Mouse (Mus musculus): ENCODE measurements around the gene Slc4a4. TPM values are rescaled to one million over a fixed set of nuclear protein-coding genes. Genes with fewer than 3 reads are reported as not detected.
"Not testable (repeated sequence)": the region's sequence is repeated elsewhere in the genome, so short reads cannot be mapped to it uniquely, and the experiment has no call there.

Gene Slc4a4
- total RNA-seq, 2 experiments from 2014 or later: 11.3 to 11.7 TPM

DNA sequence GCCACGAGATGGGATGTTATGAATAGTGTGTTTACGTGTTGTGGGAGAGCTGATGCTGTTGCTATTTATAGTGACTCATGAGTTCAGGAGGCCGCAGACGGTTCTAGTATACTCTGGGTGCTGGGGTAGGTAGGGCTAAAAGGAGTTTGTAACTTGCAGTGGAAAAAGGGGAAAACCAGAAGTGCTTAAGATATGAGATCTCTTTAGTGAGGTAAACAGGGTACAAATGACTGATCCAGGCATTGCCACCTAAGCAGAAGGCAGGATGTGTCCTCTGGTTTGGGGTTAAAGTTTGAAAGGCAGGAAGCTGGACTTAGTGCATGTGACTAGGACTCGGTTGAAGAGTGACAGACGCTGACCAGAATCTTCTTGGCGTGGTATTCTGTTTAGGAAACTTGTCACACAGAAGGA, 74.7 kb downstream of the Slc4a4 start:
- no peak for DNase-seq

DNA sequence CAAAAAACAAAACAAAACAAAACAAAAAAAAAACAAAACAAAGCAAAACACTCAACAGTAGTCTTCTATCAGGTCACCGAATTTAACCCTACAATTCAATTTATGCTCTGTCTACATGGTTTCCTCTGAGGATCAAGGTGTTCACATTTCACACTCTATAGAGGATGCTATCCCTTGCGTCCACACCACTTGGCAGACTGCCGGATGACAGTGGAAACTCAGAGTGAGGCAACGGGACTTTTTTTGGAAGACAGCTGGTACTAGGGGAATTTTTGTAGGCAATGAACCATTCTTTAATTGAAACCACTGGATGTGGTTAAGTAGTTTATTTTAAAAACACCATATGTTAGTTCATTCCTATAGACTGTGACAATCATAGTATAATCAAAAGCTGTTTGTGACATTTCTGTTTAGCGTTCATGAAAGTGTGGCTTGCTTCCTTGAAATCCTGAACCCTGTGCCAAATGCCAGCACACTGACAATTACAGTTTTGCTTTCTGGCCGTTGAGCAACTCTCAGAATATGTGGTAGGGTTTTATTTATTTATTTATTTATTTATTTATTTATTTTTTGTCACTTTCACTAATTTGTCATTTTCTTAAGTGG, 78.2 kb downstream of the Slc4a4 start:
- peak; percentile 19 for DNase-seq

DNA sequence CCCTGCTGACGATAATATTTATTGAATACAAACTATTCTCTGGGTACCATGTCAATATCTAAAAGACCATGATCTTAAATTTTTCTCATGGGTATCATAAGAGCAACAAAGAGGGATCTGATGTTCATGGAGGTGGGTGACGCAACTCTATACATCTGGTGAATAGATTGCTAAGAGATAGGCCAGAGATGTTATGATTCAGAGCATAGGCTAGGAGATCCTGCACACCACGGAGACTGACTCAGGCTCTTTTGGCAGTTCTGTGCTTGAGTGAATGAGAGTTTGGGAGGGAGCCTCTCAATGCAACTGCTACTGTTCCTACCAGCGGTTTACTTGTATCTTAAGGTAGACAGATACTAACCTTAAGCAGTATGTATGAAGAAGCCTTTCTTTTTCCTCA, 79.9 kb downstream of the Slc4a4 start:
- no peak for DNase-seq

DNA sequence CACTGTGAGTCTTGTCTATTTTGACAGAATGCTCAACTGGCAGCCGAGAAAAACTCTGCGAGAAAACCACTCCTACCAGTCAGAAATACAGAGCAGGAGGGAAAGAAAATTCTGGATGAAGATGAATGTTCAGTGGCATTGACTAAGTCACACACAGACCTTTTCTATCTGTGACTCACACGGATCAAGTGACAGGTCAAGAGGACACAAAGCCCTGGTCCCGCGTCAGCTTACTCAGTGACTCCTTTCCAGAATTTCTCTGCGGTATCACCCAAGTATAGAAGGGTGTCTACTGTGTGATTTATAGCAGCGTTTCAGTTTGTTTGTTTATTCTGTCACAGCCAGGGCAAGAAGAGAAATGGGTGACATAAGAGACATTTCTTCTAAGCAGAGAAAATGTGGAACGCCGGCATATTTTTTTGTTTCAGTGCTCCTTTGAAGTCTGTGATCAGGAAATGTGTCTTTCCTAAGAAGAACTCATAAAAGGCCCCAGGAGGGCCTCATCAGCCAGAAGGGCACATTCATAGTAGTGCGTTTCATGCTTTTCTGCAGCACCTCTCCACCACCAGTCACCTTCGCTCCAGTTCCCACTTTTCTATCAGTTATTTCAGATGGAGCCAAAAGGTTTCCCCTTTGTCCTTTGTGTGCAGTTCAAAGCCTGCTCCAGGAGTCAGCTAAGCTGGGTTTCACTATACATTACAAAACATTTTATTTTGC, 82.5 kb downstream of the Slc4a4 start:
- no peak for DNase-seq

DNA sequence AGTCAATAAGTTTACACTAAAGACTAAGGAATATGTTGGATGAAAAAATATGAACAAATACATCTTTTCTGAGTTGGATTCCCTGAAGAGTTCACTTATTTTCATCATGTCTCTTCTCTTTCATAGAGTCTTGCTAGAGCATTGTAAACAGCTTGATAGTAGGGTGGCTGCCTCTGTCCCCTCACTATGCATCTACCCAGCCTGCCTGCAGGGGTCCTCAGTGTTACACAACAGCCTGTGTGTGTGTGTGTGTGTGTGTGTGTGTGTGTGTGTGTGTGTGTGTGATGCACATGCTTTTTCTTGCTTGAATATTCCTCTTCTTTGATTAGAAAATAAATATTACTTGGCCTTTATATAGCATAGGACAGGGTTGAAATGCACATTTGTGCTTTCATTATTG, 84.9 kb downstream of the Slc4a4 start:
- DNase-seq: no peak

DNA sequence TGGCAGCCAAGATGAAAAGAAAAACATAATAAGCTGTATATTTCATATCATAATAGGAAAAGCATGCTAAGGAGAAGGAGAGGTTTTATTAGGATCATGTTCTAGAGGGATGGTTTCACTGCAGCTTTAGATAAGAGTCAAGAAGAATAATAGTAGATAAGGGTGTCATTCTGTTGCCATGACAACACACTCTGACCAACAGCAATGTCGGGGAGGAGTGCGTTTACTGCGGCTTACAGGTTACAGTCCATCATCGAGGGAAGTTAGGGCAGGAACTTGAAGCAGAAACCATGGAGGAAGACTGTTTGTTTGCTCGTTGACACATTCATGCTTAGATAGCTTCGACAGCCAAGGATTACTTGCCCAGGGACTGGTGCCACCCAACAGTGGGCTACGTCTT, 85.7 kb downstream of the Slc4a4 start:
- no peak for DNase-seq

DNA sequence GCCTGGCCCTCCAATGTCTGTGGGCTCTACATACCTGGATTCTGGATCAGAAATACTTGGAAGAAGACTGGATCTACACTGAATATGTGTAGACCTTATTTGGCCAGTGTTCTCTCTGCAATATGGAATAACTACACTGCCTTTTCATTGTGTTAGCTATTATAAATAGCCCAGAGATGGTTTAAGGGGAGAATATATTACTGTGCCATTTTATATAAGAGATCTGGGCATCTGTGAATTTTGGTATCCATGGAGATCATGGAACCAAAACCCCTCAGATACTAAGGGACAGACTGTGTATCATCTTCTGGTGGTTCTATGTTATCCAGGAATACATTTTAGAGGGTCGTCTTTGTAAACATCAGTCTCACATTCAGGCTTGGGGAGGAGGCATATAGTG, 86.5 kb downstream of the Slc4a4 start:
- DNase-seq: no peak

DNA sequence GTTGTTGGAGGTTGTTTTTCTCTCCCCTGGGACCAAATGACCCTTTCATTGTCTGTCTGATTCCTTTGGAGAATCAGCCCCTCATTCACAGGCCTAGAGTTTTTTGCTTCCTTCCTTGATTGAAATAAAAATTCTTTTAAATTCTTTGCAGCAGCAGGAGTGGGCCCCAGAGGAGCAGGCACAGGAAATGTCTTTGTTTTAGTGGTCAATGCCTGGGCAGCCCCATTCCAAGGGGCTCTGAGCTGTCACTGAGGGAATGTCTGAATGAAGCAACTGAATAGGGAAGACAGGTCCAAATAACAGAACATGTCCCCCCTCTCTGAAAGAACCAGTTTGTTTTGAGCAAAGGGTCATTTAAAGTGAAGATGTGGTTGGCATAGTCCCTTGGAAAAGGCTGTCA, 89.1 kb downstream of the Slc4a4 start:
- DNase-seq: no peak

DNA sequence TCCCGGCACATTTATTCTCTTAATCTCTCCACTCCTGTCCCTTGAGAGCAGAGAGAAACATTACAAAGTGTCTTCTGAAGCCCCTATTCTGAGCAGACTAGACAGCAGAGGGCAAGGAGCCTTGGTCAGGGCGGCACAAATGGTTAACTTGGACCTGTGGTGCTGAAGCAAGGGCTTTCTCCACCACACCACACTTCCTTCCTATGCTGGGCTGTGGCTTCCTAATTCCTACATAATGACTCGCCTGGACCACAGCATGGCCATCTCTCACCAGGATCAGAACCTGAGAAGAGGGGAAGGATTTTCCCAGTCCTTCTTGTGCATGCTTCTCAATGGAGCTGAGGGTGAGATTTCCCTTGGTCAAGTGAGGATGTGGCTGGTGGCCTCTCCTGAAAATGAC, 89.8 kb downstream of the Slc4a4 start:
- DNase-seq: no peak

DNA sequence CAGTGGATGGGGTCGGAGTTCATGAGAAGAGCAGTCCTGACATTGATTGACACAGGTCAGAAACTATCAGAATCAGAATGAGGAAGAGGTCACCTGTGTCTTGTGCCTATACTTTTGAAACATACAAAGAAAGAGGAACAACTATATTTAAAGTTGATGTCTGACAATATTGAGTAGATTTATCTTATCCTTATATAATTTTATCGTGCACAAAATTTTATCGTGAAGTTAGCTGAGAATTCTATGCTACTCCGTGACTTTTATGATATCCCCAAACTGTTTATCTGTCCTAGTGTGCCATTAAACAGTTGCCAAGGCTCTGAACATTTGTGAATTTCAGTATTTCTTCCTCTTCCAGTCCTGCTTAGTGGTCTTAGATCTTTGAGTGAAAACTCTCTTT, 94.1 kb downstream of the Slc4a4 start:
- no peak for DNase-seq

DNA sequence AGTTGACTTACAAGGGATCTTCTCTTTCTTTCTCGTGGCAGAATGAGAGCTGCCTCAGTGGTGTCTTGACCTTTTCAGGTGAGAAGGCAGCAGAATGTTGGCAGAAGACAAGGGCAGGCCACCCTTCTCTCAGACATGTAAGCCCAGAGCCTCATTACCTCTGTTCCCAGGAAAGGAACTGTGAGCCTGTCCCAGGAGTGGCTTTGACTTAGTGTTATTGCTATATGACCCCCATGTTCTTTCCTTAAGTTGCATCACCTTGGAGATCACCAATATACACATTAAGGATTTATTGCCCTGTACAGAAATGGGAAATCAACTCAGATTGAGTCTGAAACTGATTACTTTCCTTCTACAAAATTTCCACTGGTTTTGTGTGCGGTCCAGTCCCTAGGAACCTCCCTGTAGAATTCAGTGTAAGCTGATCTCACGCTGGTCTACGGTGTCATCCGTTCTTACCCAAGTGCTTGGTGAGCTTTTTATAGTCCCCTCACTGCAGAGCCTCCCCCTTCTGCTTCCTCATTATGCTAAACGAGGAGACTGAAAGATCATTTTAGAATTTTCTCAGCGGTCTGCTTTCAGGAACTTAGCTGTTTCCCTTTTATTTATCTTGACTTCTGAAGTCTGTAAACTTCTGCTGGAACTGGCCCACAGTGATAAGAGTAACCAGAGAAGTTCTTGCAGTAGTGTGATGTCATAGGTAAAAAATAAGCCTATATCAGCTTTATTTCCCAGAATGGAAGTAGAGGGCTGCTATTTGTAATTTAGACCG, 94.8 kb downstream of the Slc4a4 start:
- DNase-seq: no peak

DNA sequence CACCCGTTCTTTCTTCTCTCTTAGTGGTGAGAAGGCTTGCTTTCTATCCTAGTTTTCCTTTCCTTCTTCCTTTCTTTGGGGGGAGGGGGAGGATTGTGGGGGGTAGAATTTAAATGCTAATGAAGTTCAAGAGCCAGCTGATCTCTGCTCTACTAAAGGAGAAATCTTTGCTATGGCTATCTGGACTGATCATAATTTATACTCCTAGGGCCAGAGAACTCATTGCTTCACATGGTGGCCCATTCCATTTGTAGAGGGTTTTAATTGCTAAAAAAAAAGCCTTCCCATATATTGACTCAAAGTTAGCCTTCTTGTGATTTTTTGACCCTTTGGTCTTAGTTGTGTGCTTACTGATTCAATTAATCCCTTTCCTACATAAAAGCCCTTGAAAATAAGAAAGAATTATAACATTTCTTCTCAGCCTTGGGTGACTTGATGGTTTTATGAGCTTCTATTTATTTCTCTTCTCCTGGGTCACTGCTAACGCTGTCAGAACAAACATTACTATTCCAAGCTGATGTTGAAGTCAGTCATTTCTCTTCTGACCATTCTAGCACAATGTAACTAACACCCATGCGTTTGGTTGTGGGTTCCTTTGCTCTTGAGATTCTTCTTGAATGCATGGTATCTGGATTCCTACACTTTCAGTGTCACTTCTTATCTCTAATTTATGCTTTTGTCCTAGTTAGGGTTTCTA, 95.6 kb downstream of the Slc4a4 start:
- no peak for DNase-seq

DNA sequence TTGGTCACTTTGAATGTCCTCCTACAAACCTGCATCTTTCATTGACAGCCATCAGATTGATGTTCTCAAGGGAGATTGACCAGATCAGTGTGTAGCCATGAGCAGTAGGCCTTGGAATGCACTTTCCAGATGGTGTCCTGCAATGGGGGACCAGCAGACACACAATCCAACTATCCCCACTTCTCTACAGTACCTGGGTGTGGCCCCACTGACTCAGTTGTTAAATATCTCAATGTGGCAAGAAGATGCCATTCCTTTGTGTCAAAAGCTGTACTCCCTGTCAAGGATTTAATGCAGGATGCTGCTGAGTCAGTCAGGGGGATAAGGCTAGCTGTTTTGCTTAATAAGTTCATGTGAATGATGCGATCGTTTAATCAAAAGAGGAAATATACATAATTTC, 96.6 kb downstream of the Slc4a4 start:
- DNase-seq: no peak

DNA sequence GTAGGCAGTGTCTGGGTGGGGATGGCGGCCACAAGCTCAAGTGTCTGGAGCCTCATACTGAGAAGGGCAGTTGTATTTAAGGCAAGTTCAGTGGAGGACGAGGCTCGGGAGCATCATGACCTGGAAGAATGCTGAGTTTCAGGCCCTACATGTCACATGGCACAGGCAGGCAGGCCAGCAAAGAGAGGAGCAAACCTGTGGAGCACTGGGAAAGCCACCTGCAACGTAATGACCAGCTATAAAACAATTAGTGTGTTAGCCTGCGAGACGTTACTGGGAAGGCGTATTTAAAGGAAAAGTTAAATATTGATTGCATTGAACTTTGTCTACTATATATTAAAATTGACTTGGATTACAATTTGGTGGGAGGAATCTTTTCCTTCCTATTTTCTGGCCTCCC, 97.0 kb downstream of the Slc4a4 start:
- no peak for DNase-seq

DNA sequence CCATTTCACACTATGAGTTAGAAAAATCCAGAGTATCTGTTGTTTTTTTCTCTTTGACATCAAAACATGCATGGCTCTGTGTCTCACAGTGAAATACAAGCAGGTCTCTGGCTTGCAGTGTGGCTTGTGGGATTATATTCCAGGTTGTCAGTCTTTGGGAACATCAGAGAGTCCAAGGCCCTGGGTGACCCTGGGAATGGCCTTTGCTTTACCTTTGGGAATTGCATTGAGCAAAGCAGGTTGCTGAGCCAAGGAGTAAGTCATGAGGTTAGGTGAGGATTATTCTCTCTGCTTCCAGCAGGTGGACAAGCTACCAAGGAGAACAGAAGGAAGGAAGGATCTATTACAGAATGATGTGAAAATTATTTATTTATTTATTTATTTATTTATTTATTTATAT, 102.4 kb downstream of the Slc4a4 start:
- DNase-seq: no peak

DNA sequence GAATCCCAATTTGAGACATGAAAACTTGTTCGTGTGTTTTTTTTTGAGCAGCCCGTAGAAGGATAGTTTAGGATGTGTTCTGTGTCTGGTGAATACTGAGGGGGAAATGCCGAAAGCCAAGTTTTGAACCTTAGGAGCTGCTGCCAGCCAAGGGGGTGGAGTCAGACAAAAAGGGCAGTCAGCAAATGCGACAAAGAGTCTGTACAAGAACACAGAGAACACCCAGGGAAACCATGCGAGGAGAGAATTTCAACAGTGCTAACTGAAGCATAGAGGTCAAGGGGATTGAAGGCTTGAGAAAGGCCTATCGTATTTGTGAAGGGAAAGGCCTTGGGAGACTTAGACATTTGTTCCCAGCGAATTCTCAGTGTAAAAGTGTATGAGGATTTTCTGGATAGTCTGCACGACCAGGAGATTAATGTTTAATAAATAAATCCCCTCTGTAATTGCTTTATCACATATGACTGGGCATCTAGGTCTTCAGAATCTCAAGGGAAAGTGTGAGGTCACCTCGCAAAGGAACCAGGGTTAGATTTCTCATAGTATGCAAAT, 103.7 kb downstream of the Slc4a4 start:
- no peak for DNase-seq

DNA sequence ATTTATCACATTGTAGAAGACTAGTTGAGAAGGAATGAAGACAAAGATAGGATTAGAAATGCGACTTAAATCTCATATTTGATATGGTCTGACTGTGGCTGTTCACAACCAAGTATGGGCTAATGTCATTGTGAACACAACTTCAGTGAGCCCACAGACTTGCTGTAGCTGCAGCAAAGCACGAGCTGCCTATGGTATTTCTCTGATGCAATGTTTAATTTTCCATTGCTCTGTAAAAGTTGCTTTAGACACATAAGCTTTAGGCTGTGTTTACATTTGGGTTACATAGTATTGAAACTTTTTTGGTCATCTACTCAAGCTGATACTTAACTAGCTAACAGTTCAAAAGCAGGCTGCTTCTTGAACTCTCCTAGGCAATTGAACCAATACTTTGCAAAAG, 104.7 kb downstream of the Slc4a4 start:
- DNase-seq: not testable (repeated sequence)

DNA sequence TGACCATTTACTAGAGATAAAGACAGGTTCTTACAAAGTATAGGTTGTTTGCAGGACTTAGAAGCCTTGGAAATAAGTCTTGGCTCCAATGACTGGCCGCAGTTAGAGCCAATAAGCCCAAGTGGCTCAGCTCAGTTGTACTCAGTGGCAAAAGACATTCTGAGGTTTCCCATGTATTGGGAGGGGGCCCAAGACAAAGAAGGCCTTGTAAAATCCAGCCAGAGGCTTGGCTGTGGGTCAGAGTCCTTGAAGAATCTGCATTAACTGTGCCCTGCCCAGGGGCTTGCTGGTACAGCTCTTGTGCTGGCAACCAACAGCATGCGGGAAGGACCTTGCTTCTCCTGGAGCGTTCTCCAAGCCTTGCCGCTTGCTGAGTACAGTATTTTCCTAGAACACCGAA, 107.9 kb downstream of the Slc4a4 start:
- DNase-seq: no peak

DNA sequence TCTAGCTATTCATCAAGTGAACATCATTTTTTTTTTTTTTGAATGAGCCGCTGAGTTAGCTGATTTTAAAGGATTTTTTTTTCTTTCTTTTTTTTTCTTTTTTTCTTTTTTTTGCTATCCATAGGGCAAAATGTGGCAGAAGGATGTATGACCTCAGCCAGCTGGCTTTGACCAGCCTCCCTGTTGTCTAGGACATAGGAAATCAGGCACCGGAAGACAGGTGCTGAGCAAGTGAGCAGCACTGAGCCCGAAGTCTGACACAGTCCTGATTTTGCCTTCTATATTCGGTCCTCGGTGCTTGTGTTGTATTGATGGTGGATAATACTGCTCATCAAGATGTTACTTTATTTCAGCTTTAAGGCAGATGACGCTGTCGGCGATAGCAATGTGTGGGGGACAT, 109.6 kb downstream of the Slc4a4 start:
- DNase-seq: no peak

DNA sequence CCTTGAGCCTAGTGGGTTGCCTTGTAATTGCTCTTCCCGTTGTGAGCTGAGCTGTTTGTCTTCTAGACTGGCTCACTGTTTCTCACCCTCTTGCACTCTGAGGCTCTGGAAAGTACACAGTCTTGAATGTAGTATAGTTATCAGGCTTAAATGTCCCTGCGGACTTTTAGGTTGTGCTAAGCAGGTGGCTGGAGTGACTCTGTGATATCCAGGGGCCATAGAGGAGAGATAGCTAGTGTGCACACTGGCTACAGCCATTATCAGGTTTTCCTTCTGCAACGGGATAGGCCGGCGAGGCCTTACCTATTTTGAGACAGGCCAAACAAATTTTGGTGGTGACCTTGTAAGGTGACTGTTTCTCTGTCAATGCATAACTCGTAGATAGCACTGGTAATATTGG, 110.7 kb downstream of the Slc4a4 start:
- no peak for DNase-seq

DNA sequence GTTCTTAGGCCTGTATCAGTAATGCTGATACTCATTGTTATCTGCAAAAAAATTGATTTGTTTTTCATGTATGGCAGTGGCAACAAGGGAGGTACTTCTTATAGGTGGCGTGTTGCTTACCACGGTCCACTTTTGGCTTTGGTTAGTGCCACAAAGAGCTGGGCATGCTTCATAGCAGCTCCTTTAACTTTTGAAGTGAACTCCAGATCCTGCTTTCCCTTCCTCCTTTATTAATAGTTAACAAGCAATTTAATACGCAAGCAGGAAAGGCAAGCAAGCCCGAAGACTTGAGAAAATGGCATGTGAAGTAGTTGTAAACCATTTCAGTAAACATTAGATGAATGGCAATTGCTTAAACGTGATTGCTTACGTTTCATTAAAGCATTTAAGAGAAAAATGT, 113.2 kb downstream of the Slc4a4 start:
- no peak for DNase-seq

DNA sequence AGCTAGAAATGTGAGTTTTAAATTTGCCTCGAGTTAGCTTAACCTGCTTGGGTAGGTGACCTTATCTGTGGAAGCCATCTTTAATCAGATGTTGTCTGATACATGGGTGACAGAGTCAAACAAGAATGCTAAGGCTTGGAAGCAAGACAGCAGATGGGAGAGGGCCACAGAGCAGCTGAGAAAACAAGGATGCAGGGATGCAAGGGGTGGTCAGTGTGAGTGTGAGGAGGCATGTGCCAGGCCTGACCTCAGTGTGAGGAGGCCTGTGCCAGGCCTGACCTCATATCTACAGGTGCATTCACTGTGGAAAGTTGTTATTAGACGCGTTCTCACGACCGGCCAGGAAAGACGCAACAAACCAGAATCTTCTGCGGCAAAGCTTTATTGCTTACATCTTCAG, 114.0 kb downstream of the Slc4a4 start:
- DNase-seq: no peak

DNA sequence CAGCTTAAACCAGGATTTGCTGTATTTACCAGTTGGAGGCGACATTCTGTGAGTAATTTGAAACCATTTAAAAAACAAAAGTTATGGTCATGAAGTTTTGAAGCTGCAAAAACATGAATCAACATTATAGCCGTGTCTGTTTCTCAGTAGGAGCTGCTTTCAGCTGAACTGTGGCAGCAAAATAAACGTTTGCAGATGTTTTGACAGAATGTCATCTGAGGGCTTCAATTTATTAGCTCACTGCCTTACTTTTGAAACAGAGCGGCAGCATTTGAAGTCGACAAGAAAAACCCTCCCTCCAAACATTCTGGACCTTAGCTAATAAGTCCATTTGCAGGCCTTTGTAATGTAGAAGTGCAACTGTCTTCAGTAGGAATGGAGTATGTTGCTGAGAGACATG, 123.5 kb downstream of the Slc4a4 start:
- no peak for DNase-seq

Data from gastrocnemius, postnatal 10 days (tissue).